Mouse (Mus musculus) urinary bladder, postnatal 10 days (tissue): ENCODE data around the gene Mt3.
"Not testable (repeated sequence)": the region's sequence is repeated elsewhere in the genome, so short reads cannot be mapped to it uniquely, and the experiment has no call there.

Experiments
- DNase-seq: peaks from one replicate; pipeline ENCODE4 v3.0.0; 2022; ENCODE audit warnings: low spot score

Mt3 gene

GRCm38 (mm10) chr8:94152513-94153300 lies at the start of gene Mt3:
Gene Mt3, plus strand, starts transcription at chr8:94152607.
- no peak for DNase-seq

- DNase-seq: no peak
These were observed 48.3 kb upstream of the Mt3 start for GRCm38 (mm10) chr8:94104146-94104545.

- DNase-seq: no peak
These were observed 44.5 kb upstream of the Mt3 start for GRCm38 (mm10) chr8:94107871-94108270.

- DNase-seq: no peak
These were observed 43.0 kb upstream of the Mt3 start for GRCm38 (mm10) chr8:94109396-94109795.

- no peak for DNase-seq
These were observed 42.6 kb upstream of the Mt3 start for GRCm38 (mm10) chr8:94109835-94110234.

- no peak for DNase-seq
These were observed 41.8 kb upstream of the Mt3 start for GRCm38 (mm10) chr8:94110526-94111177.

GRCm38 (mm10) chr8:94113435-94113834 lies 39.0 kb upstream of the Mt3 start:
- no peak for DNase-seq

- DNase-seq: no peak
These were observed 38.4 kb upstream of the Mt3 start for GRCm38 (mm10) chr8:94113972-94114371.

GRCm38 (mm10) chr8:94118776-94119430 lies 33.5 kb upstream of the Mt3 start:
- DNase-seq: no peak

GRCm38 (mm10) chr8:94121625-94122024 lies 30.8 kb upstream of the Mt3 start:
- no peak for DNase-seq

- no peak for DNase-seq
These were observed 29.5 kb upstream of the Mt3 start for GRCm38 (mm10) chr8:94122711-94123468.

GRCm38 (mm10) chr8:94127711-94128110 lies 24.7 kb upstream of the Mt3 start:
- DNase-seq: no peak

- DNase-seq: no peak
These were observed 23.1 kb upstream of the Mt3 start for GRCm38 (mm10) chr8:94129133-94129789.

GRCm38 (mm10) chr8:94130126-94130525 lies 22.3 kb upstream of the Mt3 start:
- DNase-seq: no peak

GRCm38 (mm10) chr8:94132096-94132495 lies 20.3 kb upstream of the Mt3 start:
- no peak for DNase-seq

- not testable (repeated sequence) for DNase-seq
These were observed 17.8 kb upstream of the Mt3 start for GRCm38 (mm10) chr8:94134601-94135000.

GRCm38 (mm10) chr8:94135556-94135955 lies 16.9 kb upstream of the Mt3 start:
- no peak for DNase-seq

- no peak for DNase-seq
These were observed 16.2 kb upstream of the Mt3 start for GRCm38 (mm10) chr8:94136192-94136591.

- DNase-seq: no peak
These were observed 15.5 kb upstream of the Mt3 start, which contains the start of gene Mt4 for GRCm38 (mm10) chr8:94136933-94137332. Gene Mt4, plus strand, starts transcription at chr8:94137197.

GRCm38 (mm10) chr8:94140266-94140795 lies 12.1 kb upstream of the Mt3 start:
- DNase-seq: no peak

- no peak for DNase-seq
These were observed 4.2 kb upstream of the Mt3 start for GRCm38 (mm10) chr8:94148236-94148635.
